Mouse (Mus musculus) thymus, adult 2 months (tissue): Measurements from ENCODE around the gene Shb.
"Not testable (repeated sequence)": the region's sequence is repeated elsewhere in the genome, so short reads cannot be mapped to it uniquely, and the experiment has no call there.

Source experiments
- CTCF ChIP-seq: fragments of 200-500 bp; IDR thresholded peaks from 2 replicates; pipeline ENCODE4 v1.5.1; 2012; ENCODE audit warnings: mild to moderate bottlenecking, control low read depth, low read length, moderate library complexity, borderline replicate concordance; ENCODE audit not compliant: control insufficient read depth, poor library complexity, insufficient read depth; ENCODE audit errors: extremely low read depth
- POLR2A ChIP-seq: fragments of 200-500 bp; IDR thresholded peaks from 2 replicates; pipeline ENCODE4 v1.6.1; 2012; ENCODE audit warnings: mild to moderate bottlenecking, low read length, control low read depth, moderate library complexity; ENCODE audit not compliant: control insufficient read depth, poor library complexity, insufficient read depth; ENCODE audit errors: extremely low read depth

- TF ChIP-seq CTCF, POLR2A: not testable (repeated sequence)
These were observed 150.1 kb downstream of the Shb start for GRCm38 (mm10) chr4:45382133-45382532.
